Mouse (Mus musculus) heart, embryonic 10.5 days (tissue): Measurements from ENCODE around the gene Lpar2. TPM values are rescaled to one million over a fixed set of nuclear protein-coding genes. Genes with fewer than 3 reads are reported as not detected.

Experiments used
- DNase-seq: peaks from one replicate; pipeline ENCODE4 v3.0.0-alpha.2; 2017; ENCODE audit warnings: low spot score
- H3K27ac ChIP-seq: fragments of 300-500 bp; sonication (generic); 2 replicates; pipeline ENCODE4 v1.5.1; 2016; ENCODE audit warnings: mild to moderate bottlenecking
- H3K27me3 ChIP-seq: fragments of 300-500 bp; sonication (generic); 2 replicates; pipeline ENCODE4 v1.6.1; 2016; ENCODE audit warnings: mild to moderate bottlenecking; ENCODE audit not compliant: poor library complexity, insufficient read depth, severe bottlenecking
- H3K36me3 ChIP-seq: fragments of 300-500 bp; sonication (generic); 2 replicates; pipeline ENCODE4 v1.6.1; 2016; ENCODE audit warnings: mild to moderate bottlenecking, moderate library complexity
- H3K4me1 ChIP-seq: fragments of 300-500 bp; sonication (generic); 2 replicates; pipeline ENCODE4 v1.6.1; 2016; ENCODE audit warnings: mild to moderate bottlenecking
- H3K4me3 ChIP-seq: fragments of 300-500 bp; sonication (generic); 2 replicates; pipeline ENCODE4 v1.5.1; 2016; ENCODE audit warnings: mild to moderate bottlenecking, moderate library complexity
- H3K9me3 ChIP-seq: fragments of 300-500 bp; sonication (generic); 2 replicates; pipeline ENCODE4 v1.6.1; 2016; ENCODE audit warnings: mild to moderate bottlenecking, moderate library complexity
- WGBS: fragments of 180-500 bp; shearing (Covaris S2); methylation state at CpG from one replicate; pipeline ENCODE4 v1.1.7; 2016; 5-methylcytosine and 5-hydroxymethylcytosine counted together
- polyA plus RNA-seq: library from polyadenylated mRNA; unstranded; fragments of >200 nt; fragmentation: Nextera tagmentation; extraction: Ambion mirVana; gene quantifications from 2 replicates; pipeline ENCODE4 v1.2.1, GENCODE M21; 2016

Lpar2 gene
- polyA plus RNA-seq, 1 experiment from 2014 or later = 0.73 TPM

- Histone ChIP-seq H3K4me1 (peaks cover 22% of the 10 kb centered on the region), H3K27me3 (no peaks in the 10 kb centered on the region), H3K36me3 (peaks cover 70% of the 10 kb centered on the region), H3K27ac (no peak overlapping the region), H3K9me3 (no peaks in the 10 kb centered on the region), H3K4me3 (peak overlapping the region; percentile 67)
- no peak for DNase-seq
- WGBS = 45% methylated on average over 3 of the region's 3 CpGs
These were observed 12.4 kb upstream of the Lpar2 start for GRCm38 (mm10) chr8:69809820-69810219.

DNA sequence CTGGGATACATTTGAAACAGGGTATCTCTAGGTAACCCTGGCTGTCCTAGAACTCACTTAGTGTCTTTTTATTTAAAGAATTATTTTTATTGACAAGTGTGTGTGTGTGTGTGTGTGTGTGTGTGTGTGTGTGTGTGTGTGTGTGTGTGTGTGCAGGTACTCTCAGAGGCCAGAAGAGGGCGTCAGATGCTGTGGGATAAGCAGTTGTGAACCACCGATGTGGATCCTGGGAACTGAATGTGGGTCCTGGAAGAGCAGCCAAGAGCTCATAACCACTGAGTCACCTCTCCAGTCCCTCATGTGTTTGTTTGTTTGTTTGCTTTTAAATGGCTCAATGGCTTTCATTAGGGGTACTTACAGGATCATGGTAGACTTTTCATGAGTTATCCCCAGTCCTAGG, 7.3 kb upstream of the Lpar2 start:
- Histone ChIP-seq H3K27ac (no peak overlapping the region), H3K36me3 (peaks cover 72% of the 10 kb centered on the region)
- WGBS = 82% methylated on average over 2 of the region's 2 CpGs

GRCm38 (mm10) chr8:69815396-69815795, 6.8 kb upstream of the Lpar2 start:
- Histone ChIP-seq H3K4me3 (no peak overlapping the region), H3K27ac (no peak overlapping the region), H3K27me3 (no peaks in the 10 kb centered on the region), H3K36me3 (peaks cover 72% of the 10 kb centered on the region), H3K9me3 (no peaks in the 10 kb centered on the region), H3K4me1 (peaks cover 11% of the 10 kb centered on the region)
- 93% methylated on average over 4 of the region's 4 CpGs for WGBS
- DNase-seq = no peak

More for the DNA sequence above, 7.3 kb upstream of the Lpar2 start:
- Histone ChIP-seq H3K9me3 (no peaks in the 10 kb centered on the region), H3K4me3 (no peak overlapping the region), H3K27me3 (no peaks in the 10 kb centered on the region), H3K4me1 (peaks cover 14% of the 10 kb centered on the region)
- no peak for DNase-seq

- Histone ChIP-seq H3K36me3 (peaks cover 44% of the 10 kb centered on the region), H3K4me1 (peaks cover 43% of the 10 kb centered on the region), H3K4me3 (no peak overlapping the region), H3K27me3 (no peaks in the 10 kb centered on the region; the same call in 1 of the 2 replicates), H3K27ac (no peak overlapping the region), H3K9me3 (no peaks in the 10 kb centered on the region)
- 74% methylated on average over 9 of the region's 9 CpGs for WGBS
- DNase-seq = no peak
These were observed 1.8 kb upstream of the Lpar2 start for GRCm38 (mm10) chr8:69820466-69820865.

GRCm38 (mm10) chr8:69821971-69822385, 251 bp upstream of the Lpar2 start:
- Histone ChIP-seq H3K36me3 (peaks cover 39% of the 10 kb centered on the region), H3K27ac (peak overlapping the region; percentile 84), H3K4me3 (peak overlapping the region; percentile 73), H3K9me3 (no peaks in the 10 kb centered on the region), H3K4me1 (peaks cover 32% of the 10 kb centered on the region), H3K27me3 (no peaks in the 10 kb centered on the region; the same call in 1 of the 2 replicates)
- no peak for DNase-seq
- WGBS = 1% methylated on average over 16 of the region's 22 CpGs

DNA sequence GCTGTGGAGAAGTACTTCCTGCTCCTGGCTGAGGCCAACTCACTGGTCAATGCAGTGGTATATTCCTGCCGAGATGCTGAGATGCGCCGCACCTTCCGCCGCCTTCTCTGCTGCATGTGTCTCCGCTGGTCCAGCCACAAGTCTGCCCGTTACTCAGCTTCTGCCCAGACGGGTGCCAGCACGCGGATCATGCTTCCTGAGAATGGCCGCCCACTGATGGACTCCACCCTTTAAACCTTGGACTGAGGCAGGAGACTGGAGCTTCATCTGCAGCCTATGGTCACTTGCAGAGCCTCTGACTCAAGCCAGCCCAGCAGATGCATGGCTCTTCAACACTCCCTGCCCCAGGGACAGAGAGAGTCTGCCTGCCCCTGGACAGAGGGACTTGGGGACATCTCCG, 4.1 kb downstream of the Lpar2 start:
- H3K4me3 ChIP-seq = no peak overlapping the region
- DNase-seq = no peak
- peaks cover 32% of the 10 kb centered on the region for H3K4me1 ChIP-seq
- H3K9me3 ChIP-seq = no peaks in the 10 kb centered on the region
- H3K27me3 ChIP-seq = no peaks in the 10 kb centered on the region; the same call in 1 of the 2 replicates
- H3K27ac ChIP-seq = no peak overlapping the region
- peaks cover 29% of the 10 kb centered on the region for H3K36me3 ChIP-seq
- 92% methylated on average over 12 of the region's 12 CpGs for WGBS

GRCm38 (mm10) chr8:69832298-69832853, 10.1 kb downstream of the Lpar2 start, which contains the start of gene Pbx4:
Gene Pbx4 (plus strand): TSS chr8:69832491.
- no peaks in the 10 kb centered on the region for H3K9me3 ChIP-seq
- peak; percentile 94 for DNase-seq
- peaks cover 8% of the 10 kb centered on the region; the same call in 1 of the 2 replicates for H3K36me3 ChIP-seq
- WGBS = under 1% methylated on average over 38 of the region's 38 CpGs
- H3K4me3 ChIP-seq = peak within 1 kb of the TSS; percentile 76
- 0 out of 2 replicates have a peak, but pooled peaks cover 8% of the 10 kb centered on the region for H3K27me3 ChIP-seq
- H3K27ac ChIP-seq = peak within 1 kb of the TSS; percentile 85
- peaks cover 10% of the 10 kb centered on the region for H3K4me1 ChIP-seq

DNA sequence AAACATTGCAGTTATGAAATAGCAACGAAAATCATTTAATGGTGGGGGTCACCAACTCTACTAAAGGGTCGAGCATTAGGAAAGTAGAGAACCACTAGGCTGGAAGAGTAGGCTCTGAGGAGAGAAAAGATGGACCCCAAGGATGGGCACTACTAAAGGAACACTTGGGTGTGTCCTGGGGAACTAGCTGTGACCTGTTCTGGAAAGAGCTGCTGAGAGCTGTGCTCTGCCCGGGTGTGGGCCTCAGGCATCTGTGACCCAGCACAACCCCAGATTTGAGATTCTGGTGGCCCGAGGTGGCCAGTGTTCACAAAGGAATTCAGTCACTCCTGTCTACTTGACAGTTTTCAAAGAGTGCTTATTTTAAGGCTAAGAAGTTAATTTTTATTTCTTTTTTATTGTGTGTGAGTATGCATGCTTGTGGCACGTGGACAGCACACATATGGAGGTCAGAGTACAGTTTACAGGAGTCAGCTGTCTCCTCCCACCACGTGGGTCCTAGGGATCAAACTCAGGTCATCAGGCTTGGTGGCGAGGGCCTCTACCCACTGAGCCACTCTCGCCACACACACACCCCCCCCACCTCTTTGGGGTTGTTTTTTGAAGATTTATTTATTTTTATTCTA, 14.9 kb downstream of the Lpar2 start:
- 70% methylated on average over 8 of the region's 8 CpGs for WGBS
- Histone ChIP-seq H3K36me3 (no peaks in the 10 kb centered on the region), H3K9me3 (no peaks in the 10 kb centered on the region), H3K4me1 (peaks cover 10% of the 10 kb centered on the region), H3K27me3 (0 out of 2 replicates have a peak, but pooled peaks cover 8% of the 10 kb centered on the region), H3K4me3 (no peak overlapping the region), H3K27ac (no peak overlapping the region)
- no peak for DNase-seq

DNA sequence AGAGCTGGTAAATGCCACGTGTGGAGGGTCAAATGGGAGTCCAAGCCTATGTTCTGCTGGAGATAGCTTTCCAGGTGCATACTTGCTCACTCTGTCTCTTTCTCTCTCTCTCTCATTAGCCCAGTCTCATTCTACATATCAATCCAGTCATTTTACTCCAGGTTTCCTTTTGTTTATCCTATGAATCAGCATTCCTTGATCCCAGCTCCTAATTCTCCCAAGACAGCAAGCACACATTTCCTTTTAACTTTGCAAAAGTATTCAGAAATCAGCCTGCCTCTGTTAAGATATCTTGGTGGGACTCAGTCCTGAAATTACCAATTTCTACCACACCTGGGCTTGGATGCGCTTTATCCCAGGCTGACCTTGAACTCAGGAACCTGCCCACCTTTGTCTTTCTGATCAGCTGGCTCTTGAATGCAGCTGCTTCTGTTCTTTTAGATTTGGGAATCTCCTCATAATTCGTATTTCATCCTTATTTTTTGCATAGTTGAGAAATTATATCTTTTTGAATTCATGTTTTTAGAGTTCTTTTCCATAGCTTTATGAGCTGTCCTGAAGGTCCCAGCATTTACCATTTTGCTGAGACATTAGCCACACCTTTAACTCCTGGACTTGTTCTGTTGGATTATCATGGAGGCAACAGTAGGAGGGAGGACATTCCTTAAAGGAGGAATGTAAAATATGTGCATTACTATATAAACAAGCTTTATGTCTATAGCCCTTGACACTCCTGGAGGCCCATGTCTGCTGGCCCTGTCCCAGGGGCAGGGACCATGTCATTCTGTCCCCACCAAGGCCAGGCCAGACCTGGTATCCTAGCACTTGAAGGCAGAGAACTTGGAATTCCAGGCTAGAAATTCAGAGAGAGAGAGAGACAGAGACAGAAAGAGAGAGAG, 25.2 kb downstream of the Lpar2 start:
- Histone ChIP-seq H3K27me3 (no peaks in the 10 kb centered on the region), H3K9me3 (no peaks in the 10 kb centered on the region), H3K27ac (no peak overlapping the region), H3K36me3 (no peaks in the 10 kb centered on the region), H3K4me1 (peaks cover 7% of the 10 kb centered on the region), H3K4me3 (no peak overlapping the region)
- no peak for DNase-seq
- 69% methylated on average over 3 of the region's 3 CpGs for WGBS

DNA sequence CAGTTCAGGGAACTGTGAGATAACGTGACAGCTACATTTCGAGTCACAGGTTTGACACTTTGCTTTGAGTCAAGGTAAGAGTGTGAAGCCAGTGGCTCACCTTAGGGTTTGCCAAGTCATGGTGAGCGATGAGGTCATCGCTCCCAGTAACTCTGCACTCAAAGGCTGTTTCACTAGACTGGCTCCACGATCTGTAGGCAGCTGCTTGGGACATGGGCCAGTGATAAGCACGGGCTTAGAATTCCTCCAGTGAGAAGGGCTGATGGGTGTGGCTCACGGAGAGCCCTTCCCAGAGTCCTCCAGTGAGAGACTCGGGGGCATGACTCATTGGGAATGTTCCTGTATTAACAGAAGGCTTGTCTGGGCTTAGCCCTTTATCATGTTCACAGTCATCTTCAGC, 26.7 kb downstream of the Lpar2 start:
- no peak overlapping the region for H3K27ac ChIP-seq

DNA sequence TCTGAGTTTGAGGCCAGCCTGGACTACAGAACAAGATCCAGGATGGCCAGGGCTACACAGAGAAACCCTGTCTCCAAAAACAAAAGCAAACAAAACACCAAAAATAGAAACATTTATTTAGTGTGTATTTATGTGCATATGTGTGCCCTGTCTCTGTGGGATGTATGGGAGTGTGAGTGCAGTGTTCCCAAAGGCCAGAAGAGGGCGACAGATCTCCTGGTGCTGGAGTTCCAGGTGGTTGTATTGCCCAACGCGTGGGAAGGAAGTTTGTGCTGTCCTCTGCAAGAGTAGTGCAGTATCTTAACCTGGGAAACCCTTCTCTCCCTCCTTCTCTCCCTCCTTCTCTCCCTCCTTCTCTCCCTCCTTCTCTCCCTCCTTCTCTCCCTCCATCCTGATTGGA, 27.7 kb downstream of the Lpar2 start:
- peaks cover 7% of the 10 kb centered on the region for H3K4me1 ChIP-seq
- no peaks in the 10 kb centered on the region for H3K36me3 ChIP-seq
- H3K27me3 ChIP-seq = no peaks in the 10 kb centered on the region
- WGBS = 44% methylated on average over 3 of the region's 3 CpGs
- DNase-seq = no peak
- no peaks in the 10 kb centered on the region for H3K9me3 ChIP-seq
- H3K4me3 ChIP-seq = no peak overlapping the region
- no peak overlapping the region for H3K27ac ChIP-seq

More for the DNA sequence above, 26.7 kb downstream of the Lpar2 start:
- no peaks in the 10 kb centered on the region for H3K9me3 ChIP-seq
- peaks cover 7% of the 10 kb centered on the region for H3K4me1 ChIP-seq
- peak; percentile 81 for DNase-seq
- 0 out of 2 replicates have a peak overlapping the region, but pooled peaks have one; percentile 5 for H3K4me3 ChIP-seq
- 56% methylated on average over 8 of the region's 8 CpGs for WGBS
- H3K27me3 ChIP-seq = no peaks in the 10 kb centered on the region
- H3K36me3 ChIP-seq = no peaks in the 10 kb centered on the region

GRCm38 (mm10) chr8:69850926-69851506, 28.8 kb downstream of the Lpar2 start:
- Histone ChIP-seq H3K27me3 (no peaks in the 10 kb centered on the region), H3K4me3 (no peak overlapping the region), H3K4me1 (peaks cover 7% of the 10 kb centered on the region), H3K9me3 (no peaks in the 10 kb centered on the region), H3K27ac (peak overlapping the region; percentile 25; the same call in 1 of the 2 replicates), H3K36me3 (no peaks in the 10 kb centered on the region)
- no peak for DNase-seq
- 72% methylated on average over 7 of the region's 7 CpGs for WGBS
